Mouse (Mus musculus) embryo, embryonic 11.5 days (tissue): ENCODE measurements at regions not wholly inside any gene's neighbourhood (a gene's known extent, or its start where the extent isn't known, plus 50 kb on each side); places are given as distances from the start of the nearest gene placed in this dataset.

ENCODE experiments used
- DNase-seq: peaks from one replicate; pipeline ENCODE4 v3.0.0-alpha.2; 2012; ENCODE audit warnings: low read depth, low spot score

DNA sequence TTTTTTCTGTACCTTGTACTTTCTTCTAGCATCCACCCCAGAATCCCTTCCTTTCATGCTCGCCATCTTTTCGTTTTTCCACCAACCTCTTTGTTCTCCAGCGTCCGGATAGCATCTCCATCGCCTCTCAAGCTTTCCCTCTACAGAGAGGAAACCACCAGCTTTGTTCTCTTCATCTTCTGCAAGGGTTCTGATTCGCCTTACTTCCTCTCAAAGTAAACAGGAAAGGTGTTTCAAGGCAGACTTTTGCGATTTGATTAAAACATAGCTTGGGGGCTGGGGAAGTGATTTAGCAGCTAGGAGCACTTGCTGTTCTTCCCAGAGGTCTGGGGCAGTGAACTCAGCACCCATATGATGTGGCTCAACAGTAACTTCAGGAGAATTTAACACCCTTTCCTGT is 71.4 kb downstream of the Emp1 start:
- no peak for DNase-seq

DNA sequence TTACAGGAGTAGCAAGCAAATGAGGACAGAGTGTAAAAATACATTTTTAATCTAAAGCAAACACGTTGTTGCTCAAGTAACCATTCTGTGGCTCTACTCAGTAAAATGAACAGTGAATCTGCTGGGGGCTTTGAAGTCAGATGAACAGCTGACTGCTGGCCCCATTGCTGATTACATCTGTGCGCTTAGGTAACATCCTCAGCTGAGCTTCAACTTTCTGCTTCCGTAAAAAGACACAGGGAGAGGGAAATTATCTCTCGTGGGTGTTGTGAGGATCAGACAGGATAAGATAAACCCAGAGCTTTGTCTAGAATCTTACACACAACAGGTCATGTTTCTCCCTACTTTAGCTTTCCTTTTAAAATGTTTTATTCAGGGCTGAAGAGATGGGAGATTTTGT is 74.0 kb downstream of the Emp1 start:
- DNase-seq, result no peak

DNA sequence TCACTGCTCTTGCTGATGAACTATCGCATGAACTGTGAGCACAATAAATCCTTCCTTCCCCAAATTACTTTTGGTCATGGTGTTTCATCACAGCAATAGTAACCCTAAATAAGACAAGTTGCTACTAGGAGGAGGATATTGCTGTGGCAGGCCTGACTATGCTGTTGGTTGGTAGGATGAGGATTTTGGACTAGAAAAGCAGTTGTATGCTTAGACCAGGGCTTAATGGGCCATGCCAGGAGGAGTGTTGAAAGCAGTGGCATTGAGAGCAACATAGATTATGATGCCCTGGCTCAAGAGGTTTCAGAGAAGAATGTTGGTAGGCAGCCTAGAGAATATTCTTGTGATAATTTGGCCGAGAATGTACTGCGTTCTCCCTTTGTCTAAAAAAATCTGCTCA is 75.9 kb downstream of the Emp1 start:
- no peak for DNase-seq

DNA sequence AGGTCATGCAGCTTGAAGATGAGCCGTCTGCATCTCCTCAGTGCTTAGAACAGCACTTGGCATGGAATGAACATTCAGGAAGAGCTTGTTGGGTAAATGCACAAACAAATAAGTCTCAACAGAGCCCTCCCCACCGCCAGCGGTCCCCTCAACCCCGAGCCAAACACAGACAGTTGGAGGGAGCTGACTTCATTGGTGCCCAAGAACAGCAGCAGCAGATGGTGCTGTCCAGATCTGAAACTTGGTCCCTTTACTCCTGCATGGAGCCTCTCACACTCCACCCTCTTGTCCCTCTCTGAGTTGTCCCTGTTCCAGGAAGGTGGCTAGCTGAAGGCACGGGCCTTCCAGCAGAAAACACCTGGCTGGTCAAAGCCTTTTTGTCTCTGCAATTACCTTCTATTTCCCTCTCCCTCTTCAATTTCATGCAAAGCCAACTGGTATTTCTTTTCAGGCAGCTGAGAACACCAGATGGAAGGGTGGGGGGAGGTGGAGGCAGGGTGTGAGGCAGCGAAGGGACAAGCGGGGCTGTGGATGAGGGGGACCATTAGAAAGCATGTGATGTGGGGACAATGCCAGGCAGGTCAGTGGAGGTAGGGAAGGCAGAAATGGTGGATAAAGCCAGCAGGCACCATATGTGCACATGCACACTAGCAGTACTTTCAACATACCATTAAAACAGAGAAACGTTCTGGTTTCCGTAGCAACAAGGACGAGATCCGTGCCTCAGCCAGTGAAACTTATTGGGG is 79.0 kb downstream of the Emp1 start:
- no peak for DNase-seq

DNA sequence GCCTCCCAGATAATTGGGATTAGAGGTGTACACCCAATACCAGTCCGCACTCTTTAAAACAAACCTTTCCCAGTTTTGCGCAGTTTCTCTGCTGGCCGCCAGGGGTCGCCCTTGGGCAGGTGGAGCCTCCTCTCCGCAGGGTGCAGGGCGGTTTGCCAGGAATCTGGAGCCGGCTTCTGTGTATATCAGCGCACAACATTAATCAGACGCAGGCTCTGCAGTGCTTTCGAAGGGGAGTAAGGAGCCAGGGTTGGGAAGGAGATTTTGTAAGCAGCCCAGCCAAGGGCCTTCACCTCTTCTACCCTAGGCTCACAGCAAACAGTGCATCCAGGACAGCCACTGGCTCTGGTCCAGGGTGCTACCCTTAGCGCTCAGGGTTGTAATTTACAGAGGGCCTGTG is 82.3 kb downstream of the Emp1 start:
- peak; percentile 76 for DNase-seq

DNA sequence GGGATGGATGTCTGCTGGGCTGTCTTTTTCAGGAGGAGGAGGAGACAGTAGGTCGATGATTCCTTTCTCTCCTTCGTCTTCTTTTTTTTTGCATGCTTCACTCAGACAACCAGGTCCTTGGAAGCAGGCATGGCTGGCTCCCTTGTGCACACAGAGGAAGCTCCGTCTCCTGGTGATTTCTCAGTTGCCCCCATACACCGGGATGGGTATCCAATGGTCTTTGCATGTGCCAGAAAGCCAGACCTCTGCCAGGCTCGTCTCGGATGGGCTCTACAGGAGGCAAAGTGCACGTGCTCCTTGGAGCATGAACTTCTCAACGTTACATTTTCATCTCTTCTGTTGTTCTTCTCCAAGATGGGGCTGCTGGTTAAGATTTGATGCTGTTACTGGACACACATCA is 82.7 kb downstream of the Emp1 start:
- DNase-seq, result no peak

DNA sequence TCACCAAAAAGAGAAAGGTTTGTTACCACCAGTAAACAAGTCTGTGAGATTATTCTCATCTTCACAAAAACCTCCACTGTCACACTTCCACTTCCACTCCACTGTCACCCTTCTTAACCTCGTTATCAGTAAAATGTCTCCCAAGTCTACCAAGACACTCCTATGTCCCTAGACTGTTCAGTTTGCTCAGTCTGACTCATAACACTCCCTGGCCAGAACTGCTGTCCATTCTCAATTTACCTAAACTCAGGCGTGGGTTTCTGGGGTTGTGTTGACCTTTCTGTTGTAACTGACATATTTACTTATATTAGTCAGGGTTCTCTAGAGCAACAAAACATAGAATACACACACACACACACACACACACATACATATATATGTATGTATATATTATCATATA is 85.5 kb downstream of the Emp1 start:
- DNase-seq, result no peak

DNA sequence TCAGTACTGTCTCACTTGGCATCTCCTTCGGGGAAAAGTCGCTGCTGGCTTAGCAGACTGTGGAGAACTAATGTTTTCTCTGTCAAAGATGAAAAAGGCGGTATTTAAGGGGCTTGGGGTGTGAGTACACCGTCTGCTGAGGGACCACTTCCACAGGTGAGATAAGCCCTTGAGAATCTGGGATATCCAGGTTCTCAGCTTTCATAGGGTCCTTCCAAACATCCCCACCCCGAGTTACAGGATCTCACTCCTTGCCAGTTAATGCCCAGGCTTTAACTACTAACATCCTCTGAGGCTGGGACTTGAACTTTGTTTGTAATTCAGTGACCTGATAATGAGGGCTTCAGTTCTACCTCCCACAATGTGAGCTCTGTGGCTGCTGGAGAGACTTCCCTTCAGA is 86.9 kb downstream of the Emp1 start:
- DNase-seq, result no peak

DNA sequence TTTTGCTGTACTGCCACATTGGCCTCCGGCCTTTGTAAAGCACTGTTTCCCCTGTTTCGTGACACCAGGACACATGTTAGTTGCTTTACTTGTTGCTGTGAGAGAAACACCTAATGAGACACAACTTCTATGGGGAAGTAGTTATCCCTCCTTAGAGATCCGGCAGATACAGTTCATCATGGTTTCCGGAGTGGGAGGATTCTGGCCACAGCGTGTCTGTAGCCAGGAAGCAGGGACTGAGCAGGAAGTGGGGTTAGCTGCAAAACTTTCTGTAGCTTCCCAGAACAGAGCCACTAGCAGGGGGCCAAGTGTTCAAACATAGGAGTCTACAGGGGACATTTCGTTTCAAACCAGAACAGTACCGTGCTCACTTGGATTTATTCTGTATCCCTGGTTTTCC is 88.2 kb downstream of the Emp1 start:
- no peak for DNase-seq

DNA sequence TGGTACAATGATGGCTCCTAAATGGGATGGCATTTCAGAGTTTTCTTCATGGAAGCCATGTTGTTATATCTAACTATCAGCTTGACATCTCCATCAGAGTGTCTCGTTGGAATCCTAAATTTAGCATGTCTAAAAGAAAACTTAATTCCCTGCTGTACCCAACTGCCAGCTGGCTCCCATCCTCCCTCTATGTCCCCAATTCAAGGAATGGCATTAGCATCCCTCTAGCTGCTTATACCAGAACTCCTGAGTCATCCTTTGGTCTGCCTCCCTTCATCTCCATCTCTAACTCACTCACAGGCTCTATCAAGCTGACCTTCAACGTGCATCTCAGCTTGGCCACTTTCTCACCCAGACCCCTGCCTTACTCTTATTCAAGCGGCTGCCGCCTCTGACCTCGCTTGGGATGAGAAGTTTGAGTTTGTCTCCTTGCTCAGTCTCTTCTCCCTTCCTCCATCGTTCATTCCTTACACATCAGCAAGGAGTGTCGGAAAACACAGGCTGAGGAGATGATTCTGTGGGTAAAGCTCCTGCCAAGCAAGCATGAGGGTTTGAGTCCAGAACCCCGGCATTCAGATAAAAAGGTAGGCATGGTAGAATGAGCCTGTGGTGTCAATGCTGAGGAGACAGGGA is 88.9 kb downstream of the Emp1 start:
- DNase-seq, result no peak

DNA sequence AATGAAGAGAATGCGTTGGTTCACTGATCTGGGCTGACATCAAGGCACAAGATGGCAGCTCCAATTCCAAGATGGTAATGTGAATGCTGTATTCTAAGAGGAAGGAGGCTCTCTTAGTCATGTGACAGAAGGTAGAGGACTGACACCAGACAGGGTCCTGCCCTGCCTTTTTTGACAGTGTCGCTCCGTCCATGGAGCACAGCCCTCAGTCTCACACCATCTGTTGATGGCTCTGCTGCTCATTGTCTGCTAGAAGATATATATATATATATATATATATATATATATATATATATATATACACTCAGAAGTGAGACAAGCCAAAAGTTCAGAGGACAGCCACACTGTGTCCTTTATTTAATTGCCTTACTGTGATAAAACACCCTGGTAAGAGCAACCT is 90.7 kb downstream of the Emp1 start:
- DNase-seq, result no peak

DNA sequence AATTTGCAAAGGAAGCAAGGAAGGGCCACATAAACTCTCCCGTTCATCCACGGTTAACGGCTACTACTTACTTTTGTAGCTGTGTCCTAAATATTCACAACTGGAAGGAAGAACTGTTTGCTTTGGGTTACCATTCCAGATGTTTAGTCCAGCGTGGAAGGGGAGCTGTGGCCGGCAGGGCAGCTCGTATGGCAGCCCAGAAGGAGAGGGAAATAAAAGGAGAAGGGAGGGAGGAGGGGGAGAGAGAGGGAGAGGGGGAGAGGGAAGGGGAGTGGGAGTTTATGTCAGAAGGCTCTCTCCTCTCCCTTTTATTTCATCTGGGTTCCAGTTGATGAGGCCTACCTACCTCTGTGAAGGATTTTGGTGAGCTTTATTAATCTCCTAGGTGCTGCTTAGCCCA is 110.2 kb downstream of the Emp1 start:
- DNase-seq, result no peak

DNA sequence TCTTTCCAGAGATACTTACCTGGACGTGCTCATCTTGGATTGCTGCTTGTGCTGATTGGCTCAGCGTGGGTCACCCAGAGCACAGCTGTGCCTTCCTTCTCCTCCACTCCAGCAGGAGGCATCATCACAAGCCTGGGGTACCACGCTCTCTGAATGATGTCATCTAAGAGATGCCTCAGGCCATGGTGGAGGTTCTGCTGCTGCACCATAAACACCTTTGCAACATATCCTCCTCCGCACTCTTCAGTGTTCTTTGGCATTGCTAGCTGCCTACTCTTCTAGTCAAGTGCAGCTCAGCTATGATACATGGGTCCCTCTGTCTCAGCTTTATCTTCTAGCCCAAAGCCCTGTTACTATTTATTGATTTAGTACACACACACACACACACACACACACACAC is 110.8 kb downstream of the Emp1 start:
- DNase-seq, result no peak

DNA sequence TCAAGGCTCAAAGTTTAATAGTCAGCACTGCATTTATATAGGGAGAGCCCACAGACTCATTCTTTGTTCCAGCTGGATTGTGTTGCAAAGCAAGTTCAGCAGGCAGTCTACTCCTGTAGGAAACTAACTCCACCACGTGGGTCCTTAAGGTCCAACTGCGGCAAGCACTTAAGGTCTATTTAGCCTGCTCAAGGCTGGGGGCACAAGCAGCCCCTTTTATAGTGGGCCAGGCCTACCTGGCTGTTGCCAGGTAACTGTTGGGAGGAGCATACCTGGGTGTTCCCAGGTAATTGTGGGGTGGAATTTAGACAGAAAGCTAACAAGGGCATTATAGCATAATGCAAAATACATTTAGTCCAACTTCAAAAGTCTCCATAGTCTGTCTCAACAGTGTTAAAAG is 126.5 kb downstream of the Emp1 start:
- DNase-seq, result no peak

DNA sequence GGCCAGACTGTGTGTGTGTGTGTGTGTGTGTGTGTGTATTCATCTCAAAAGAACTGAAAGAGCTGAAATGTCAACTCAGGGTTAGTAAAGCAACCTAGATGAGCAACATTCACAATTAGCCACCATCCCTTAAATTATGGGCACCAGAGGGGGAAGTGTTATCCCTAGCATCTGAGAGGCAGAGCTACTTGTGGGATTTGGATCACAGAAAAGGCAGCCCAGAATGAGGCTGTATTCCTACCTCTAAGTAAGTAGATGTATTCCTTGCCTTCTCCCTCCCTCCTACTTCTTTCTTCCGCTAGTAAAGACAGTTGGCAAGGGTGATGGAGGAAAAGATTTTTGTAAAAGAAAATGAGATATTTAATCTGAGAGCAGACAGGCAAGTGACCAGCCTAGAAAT is 131.6 kb downstream of the Emp1 start:
- DNase-seq, result no peak

DNA sequence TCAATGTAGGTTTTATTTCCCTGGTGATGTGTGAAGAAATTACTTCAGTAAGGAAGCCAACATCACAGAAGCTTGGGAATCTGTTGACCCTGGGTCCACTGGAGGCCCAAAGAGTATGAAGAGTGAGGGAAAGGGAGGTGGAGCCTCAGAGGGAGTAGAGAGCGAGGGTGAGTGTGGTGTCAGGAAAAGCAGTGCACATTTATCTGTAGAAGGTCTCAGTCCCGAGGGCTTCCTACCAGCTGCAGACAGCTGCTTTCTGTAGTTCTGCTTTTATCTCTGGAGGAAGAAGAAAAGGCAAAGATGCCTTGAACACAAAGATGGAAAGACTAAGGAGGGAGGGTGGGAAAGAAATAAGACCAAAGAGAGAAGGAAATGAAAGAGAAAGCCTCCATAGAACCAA is 133.5 kb downstream of the Emp1 start:
- no peak for DNase-seq

DNA sequence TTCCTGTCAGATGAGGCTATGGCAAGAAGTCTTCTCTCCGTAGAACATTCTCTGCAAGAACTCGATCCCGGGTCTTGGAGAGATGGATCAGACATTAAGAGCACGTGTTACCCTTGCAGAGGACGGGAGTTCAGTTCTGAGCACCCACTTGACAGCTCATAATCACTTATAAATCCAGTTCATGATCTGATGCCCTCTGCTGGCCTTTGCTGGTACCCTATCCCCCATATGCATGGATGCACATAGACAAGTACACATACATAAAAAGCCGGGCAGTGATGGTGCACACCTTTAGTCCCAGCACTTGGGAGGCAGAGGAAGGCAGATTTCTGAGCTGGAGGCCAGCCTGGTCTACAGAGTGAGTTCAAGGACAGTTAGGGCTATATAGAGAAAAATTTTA is 136.2 kb downstream of the Emp1 start:
- DNase-seq, result no peak

DNA sequence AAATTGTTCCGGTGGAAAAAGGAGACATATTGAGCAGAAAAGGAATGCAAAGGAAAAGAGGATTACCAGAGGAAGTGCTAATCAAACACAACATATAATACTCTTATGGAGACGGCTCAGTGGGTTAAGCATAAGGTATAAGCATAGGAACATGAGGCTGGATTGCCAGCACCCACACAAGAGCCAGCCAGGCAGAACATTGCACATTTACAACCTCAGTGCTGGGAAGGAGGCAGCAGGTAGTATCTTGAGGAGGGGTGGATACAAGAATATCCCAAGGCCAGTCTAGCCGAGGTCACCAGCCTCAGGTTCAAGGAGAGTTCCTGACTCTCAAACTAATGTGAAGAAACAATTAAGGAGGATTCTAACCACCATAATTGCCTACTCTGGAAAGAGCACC is 138.0 kb downstream of the Emp1 start:
- no peak for DNase-seq

DNA sequence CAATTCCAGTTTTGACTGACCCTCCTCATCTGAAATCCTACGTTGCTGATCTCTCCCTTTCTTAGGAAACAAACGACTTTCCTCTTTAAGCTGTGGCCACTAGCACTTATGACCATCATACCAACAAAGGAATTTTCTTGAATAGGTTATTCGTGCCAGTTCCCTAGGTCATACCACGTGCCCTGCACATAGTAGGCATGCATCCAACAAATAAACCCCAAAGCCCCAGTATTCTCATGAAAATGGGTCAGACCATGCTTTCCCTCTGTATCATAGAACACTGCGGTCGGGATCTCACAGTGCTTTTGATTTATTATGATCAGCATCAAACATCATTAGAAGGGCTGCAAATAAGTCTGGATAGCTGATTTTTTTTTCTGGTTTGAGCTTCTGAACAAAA is 139.4 kb downstream of the Emp1 start:
- no peak for DNase-seq

DNA sequence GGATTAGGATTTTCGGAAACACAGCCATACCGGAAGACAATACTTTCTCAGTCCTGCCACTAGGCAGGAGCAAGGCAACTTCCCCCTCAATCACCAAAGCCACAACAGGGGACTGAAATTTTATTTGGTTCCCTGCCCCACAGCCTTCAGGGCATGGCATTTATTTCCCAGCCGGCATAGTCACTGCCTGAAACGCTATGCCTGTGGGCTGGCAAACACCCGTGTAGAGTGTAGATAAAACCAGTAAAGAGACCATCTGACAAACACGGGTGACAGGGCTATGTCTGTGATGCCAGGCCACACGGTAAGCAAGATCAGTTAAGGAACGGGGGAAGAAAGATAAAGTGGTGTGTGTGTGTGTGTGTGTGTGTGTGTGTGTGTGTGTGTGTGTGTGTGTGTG is 140.1 kb downstream of the Emp1 start:
- peak; percentile 0 for DNase-seq

DNA sequence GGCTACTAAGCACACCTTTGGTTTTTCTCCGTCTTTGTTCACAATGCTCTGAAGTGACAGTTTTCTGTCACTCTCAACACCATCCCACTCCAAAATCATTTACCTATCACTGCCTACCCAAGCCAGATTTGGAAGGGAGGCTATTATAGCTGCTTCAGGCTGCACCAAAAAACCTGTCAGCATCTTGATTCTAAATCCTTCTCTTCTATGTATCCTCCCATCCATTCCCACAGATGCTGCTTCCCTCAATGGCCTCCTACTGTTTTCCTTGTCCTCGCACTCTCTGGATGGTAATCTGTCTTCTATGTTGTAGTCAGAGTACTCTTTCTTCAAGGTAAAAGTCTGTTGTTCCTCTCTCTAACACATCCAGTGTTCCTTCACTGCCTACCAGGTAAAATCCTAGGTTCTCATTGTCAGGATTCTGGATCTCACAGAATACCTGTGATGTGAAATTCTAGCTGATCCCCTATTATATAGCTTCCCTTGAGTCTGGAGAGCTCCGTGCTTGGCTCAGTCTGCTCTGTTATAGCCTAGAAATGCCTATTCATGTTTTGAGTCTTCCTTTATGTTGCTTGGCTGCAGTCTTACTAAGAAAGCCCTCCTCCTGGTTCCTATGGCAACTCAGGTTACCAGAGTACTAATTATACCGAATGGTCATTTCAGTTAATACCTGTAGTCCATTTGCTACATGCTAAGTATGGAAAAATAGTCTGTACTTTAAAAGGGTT is 156.5 kb downstream of the Emp1 start:
- no peak for DNase-seq

DNA sequence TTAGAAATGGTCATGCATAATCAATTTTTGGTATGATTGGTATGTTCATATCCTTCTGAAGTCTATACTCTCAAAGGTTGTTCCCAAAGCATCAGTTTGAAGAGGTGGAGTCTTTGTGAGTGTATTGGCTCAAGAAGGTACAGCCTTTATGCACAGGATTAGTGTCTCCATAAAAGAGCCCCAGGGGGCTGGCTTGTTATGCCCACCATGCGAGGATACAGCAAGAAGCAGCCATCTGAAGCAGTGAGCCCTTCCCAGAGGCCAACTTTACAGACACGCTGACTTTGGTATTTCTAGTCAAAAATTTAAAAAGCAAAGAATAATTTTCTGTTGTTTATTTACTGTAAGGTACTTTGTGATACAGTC is 157.1 kb downstream of the Emp1 start:
- no peak for DNase-seq

DNA sequence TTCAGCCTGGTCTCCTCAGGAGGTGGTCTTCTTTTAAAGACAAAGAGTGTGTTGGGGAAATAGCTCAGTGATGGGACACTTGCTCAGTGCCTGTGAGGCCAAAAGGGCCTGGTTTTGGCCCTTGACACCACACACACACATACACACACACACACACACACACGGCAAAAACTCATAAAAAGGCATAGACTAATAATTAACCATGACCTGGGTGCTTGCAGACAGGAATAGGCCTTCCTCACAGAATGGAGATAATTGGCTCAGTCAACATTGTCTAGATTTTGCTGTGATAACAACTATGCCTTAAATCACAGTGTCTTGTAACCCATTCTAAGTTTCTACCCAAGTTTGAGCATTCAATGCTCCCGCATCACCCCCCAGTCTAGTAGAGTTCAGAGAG is 158.5 kb downstream of the Emp1 start:
- no peak for DNase-seq
